Mouse (Mus musculus): ENCODE data around the gene N4bp2l1. TPM values are rescaled to one million over a fixed set of nuclear protein-coding genes. Genes with fewer than 3 reads are reported as not detected.

N4bp2l1 gene
- polyA plus RNA-seq, 1 experiment from 2014 or later, result 3.9 TPM

DNA sequence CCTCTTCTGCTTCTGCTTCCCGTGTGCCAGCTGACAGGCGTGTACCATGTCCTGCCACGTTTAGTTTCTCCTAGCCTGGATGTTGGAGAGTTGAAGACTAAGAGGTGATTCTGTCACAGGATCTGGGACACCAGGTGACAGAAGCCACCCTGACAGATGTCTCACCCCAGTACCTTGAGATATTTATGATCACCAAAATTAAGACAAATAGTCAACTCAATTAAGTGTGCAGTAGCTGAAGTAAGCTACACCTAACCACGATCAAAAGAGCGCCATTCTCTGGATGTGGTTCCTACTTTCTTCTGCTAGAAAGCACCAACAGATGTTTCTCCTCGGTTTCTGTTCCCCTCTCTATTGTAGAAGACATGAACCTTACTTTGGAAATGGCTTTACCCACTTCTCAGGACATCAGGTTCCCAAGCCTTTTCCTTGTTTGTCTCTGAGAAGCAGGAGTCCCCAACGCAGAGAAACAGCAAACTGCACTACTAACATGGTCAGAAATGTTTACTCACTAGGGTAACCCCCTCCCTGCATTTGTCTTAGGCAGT lies 23.7 kb upstream of the N4bp2l1 start:
- no peak for ATAC-seq (ENCODE audit: low FRiP score)
- H3K27ac ChIP-seq (ENCODE audit: low read depth, low read length), result no peak overlapping the region
- no peaks in the 10 kb centered on the region for H3K4me1 ChIP-seq (replicated peaks; ENCODE audit: control insufficient read depth, insufficient read depth, low read length)
- H3K9me3 ChIP-seq (ENCODE audit: control insufficient read depth, low read length), result no peaks in the 10 kb centered on the region
- H3K27me3 ChIP-seq (ENCODE audit: control insufficient read depth, insufficient read depth, low read length), result no peaks in the 10 kb centered on the region
- no peaks in the 10 kb centered on the region for H3K36me3 ChIP-seq (ENCODE audit: control insufficient read depth, insufficient read depth, low read length)
- H3K4me3 ChIP-seq (ENCODE audit: low read depth, low read length), result no peak overlapping the region
- no peak for DNase-seq (ENCODE audit: low spot score)
- 87% methylated on average over 7 of the region's 7 CpGs for WGBS
- H3K4me2 ChIP-seq (replicated peaks; ENCODE audit: low read depth, low read length), result no peak overlapping the region
- no peak overlapping the region for H3K9ac ChIP-seq (ENCODE audit: low read depth, low read length)

DNA sequence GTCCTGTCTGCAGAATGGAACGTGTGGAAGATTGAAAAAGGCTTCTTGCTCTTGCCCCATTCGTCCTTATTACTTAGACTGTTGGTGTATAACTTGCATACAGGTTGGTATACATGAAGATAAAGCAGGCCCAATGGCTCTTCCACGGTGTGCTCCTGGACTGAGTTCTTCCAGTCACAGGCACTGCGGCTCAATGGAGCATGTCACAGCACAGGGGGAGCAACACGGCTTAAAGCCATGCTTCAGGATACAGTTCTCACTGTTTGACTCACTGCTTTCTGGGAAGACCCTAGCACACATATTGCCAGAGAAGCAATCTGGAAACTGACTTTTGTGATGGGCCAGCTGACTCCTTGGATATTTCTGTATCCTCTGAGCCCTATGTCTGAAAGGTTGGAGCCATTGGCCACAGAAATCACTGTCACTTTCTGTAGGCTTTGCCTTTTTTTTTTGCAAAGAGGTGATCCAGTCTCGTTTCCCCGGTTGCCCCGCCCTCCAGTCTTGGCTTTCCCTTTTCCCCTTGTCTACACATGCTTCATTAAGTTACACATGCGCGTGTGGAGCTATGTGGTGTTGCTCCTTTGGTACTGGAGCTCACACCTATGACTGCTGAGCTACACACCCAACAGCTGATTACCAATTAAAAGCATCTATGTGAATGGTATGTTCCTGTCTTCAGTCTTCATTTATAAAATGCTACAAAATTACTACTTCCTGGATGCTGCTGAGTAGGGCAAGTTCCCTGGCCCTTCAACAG lies 21.8 kb upstream of the N4bp2l1 start:
- no peak overlapping the region for H3K27ac ChIP-seq (ENCODE audit: low read depth, low read length)
- no peaks in the 10 kb centered on the region for H3K36me3 ChIP-seq (ENCODE audit: control insufficient read depth, insufficient read depth, low read length)
- ATAC-seq (ENCODE audit: low FRiP score), result no peak
- H3K9me3 ChIP-seq (ENCODE audit: control insufficient read depth, low read length), result no peaks in the 10 kb centered on the region
- no peak overlapping the region for H3K4me3 ChIP-seq (ENCODE audit: low read depth, low read length)
- 93% methylated on average over 10 of the region's 10 CpGs for WGBS
- H3K9ac ChIP-seq (ENCODE audit: low read depth, low read length), result no peak overlapping the region
- DNase-seq (ENCODE audit: low spot score), result no peak
- no peak overlapping the region for H3K4me2 ChIP-seq (replicated peaks; ENCODE audit: low read depth, low read length)
- no peaks in the 10 kb centered on the region for H3K4me1 ChIP-seq (replicated peaks; ENCODE audit: control insufficient read depth, insufficient read depth, low read length)
- no peaks in the 10 kb centered on the region for H3K27me3 ChIP-seq (ENCODE audit: control insufficient read depth, insufficient read depth, low read length)

DNA sequence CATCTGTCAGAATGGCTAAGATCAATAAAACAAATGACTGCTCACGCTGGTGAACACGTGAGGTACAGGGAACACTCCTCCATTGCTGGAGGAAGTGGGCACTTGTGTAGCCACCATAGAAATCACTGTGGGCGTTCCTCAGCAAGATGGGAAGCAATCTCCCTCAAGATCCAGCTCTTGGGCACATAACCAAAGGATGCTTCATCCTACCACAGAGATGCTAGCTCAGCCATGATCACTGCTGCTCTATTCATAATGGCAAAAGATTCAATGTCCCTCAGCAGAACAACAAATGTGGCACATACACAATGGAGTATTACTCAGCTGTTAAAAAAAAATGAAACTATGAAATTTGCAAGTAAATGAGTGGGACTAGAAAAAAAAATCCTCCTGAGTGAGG lies 19.7 kb upstream of the N4bp2l1 start:
- Histone ChIP-seq H3K9me3 (ENCODE audit: control insufficient read depth, low read length) (no peaks in the 10 kb centered on the region), H3K4me1 (replicated peaks; ENCODE audit: control insufficient read depth, insufficient read depth, low read length) (no peaks in the 10 kb centered on the region), H3K27me3 (ENCODE audit: control insufficient read depth, insufficient read depth, low read length) (no peaks in the 10 kb centered on the region), H3K4me3 (ENCODE audit: low read depth, low read length) (no peak overlapping the region), H3K9ac (ENCODE audit: low read depth, low read length) (no peak overlapping the region), H3K36me3 (ENCODE audit: control insufficient read depth, insufficient read depth, low read length) (no peaks in the 10 kb centered on the region), H3K27ac (ENCODE audit: low read depth, low read length) (no peak overlapping the region), H3K4me2 (replicated peaks; ENCODE audit: low read depth, low read length) (no peak overlapping the region)
- 83% methylated on average over 3 of the region's 3 CpGs for WGBS
- DNase-seq (ENCODE audit: low spot score), result no peak
- no peak for ATAC-seq (ENCODE audit: low FRiP score)

DNA sequence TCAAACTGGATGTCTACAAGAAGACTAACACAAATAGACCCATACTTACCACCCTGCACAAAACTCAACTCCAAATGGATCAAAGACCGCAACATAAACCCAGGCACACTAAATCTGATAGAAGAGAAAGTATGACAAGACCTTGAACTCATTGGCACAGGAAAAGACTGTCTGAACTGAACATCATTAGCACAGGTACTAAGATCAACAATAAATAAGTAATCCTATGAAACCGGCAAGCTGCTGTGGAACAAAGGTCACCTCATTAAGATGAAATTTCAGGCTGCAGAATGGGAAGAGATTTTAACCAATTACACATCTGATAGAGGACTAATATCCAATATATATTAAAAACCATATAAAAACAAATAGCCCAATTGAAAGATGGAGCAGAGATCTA lies 19.2 kb upstream of the N4bp2l1 start:
- Histone ChIP-seq H3K9me3 (ENCODE audit: control insufficient read depth, low read length) (no peaks in the 10 kb centered on the region), H3K4me1 (replicated peaks; ENCODE audit: control insufficient read depth, insufficient read depth, low read length) (no peaks in the 10 kb centered on the region), H3K4me2 (replicated peaks; ENCODE audit: low read depth, low read length) (no peak overlapping the region), H3K9ac (ENCODE audit: low read depth, low read length) (no peak overlapping the region), H3K36me3 (ENCODE audit: control insufficient read depth, insufficient read depth, low read length) (no peaks in the 10 kb centered on the region), H3K27me3 (ENCODE audit: control insufficient read depth, insufficient read depth, low read length) (no peaks in the 10 kb centered on the region), H3K27ac (ENCODE audit: low read depth, low read length) (no peak overlapping the region), H3K4me3 (ENCODE audit: low read depth, low read length) (no peak overlapping the region)
- 95% methylated on average over 2 of the region's 2 CpGs for WGBS
- DNase-seq (ENCODE audit: low spot score) (no peak), ATAC-seq (ENCODE audit: low FRiP score) (no peak)

DNA sequence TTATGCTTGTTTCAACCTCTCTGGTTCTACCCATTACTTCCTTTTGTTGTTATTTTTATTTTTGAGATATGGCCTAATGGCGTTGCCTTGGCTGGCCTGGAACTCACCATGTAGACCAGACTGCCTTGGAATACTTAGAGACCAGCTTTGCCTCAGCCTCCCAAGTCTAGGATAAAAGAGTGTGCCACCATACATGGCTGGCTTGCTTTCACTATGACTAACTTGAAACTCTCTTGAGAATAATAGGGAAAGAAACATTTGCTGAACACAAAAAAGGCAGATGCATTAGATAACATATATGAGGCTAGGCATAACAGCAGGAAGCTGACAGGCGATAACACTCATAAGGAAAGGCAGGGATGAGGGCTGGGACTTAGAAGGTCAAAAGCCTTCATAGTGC lies 17.1 kb upstream of the N4bp2l1 start:
- Histone ChIP-seq H3K9ac (ENCODE audit: low read depth, low read length) (no peak overlapping the region), H3K4me2 (replicated peaks; ENCODE audit: low read depth, low read length) (no peak overlapping the region), H3K27ac (ENCODE audit: low read depth, low read length) (no peak overlapping the region), H3K27me3 (ENCODE audit: control insufficient read depth, insufficient read depth, low read length) (no peaks in the 10 kb centered on the region), H3K9me3 (ENCODE audit: control insufficient read depth, low read length) (no peaks in the 10 kb centered on the region), H3K4me3 (ENCODE audit: low read depth, low read length) (no peak overlapping the region), H3K36me3 (ENCODE audit: control insufficient read depth, insufficient read depth, low read length) (no peaks in the 10 kb centered on the region), H3K4me1 (replicated peaks; ENCODE audit: control insufficient read depth, insufficient read depth, low read length) (no peaks in the 10 kb centered on the region)
- ATAC-seq (ENCODE audit: low FRiP score) (no peak), DNase-seq (ENCODE audit: low spot score) (no peak)
- WGBS, result 92% methylated on average over 2 of the region's 2 CpGs

DNA sequence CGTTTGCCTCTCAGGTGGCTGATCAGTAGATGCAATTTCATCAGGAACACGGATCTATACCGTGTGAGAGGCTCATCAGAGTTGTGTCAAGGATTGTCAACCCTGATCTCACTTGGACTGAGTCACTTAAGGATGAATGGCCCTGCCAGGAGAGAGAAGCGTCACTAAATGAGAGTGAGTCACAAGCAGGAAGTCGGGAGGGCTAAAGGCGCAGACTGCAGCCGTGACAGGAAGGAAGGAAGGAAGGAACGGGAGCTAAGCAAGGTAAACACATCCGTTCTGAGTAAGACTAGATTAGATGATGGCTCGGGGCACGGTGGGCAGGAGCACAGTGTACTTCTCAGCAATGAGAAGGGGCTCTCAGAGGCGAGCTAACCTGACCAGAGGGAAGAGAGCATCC lies 14.7 kb upstream of the N4bp2l1 start:
- H3K27me3 ChIP-seq (ENCODE audit: control insufficient read depth, insufficient read depth, low read length), result no peaks in the 10 kb centered on the region
- 80% methylated on average over 12 of the region's 12 CpGs for WGBS
- ATAC-seq (ENCODE audit: low FRiP score) (no peak), DNase-seq (ENCODE audit: low spot score) (no peak)
- H3K36me3 ChIP-seq (ENCODE audit: control insufficient read depth, insufficient read depth, low read length), result no peaks in the 10 kb centered on the region
- no peaks in the 10 kb centered on the region for H3K4me1 ChIP-seq (replicated peaks; ENCODE audit: control insufficient read depth, insufficient read depth, low read length)
- no peak overlapping the region for H3K27ac ChIP-seq (ENCODE audit: low read depth, low read length)
- no peaks in the 10 kb centered on the region for H3K9me3 ChIP-seq (ENCODE audit: control insufficient read depth, low read length)
- H3K9ac ChIP-seq (ENCODE audit: low read depth, low read length), result no peak overlapping the region
- no peak overlapping the region for H3K4me3 ChIP-seq (ENCODE audit: low read depth, low read length)
- H3K4me2 ChIP-seq (replicated peaks; ENCODE audit: low read depth, low read length), result no peak overlapping the region

DNA sequence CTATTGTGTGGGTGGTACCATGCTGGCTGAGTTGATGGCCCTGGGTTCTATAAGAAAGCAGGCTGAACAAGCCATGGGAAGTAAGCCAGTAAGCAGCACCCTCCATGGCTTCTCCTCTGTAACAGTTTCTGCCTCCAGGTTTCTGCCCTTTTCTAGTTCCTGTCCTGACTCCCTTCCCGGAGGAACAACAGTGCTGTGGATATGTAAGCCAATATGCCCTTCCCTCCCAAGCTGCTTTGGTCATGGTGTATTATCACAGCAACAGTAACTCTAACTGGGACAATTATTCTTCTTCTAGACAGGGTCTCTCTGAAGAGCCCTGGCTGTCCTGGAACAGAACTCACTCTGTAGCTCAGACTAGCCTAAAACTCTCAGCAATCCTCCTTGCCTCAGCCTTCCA lies 14.1 kb upstream of the N4bp2l1 start:
- Histone ChIP-seq H3K27ac (ENCODE audit: low read depth, low read length) (no peak overlapping the region), H3K4me2 (replicated peaks; ENCODE audit: low read depth, low read length) (no peak overlapping the region), H3K4me1 (replicated peaks; ENCODE audit: control insufficient read depth, insufficient read depth, low read length) (no peaks in the 10 kb centered on the region), H3K4me3 (ENCODE audit: low read depth, low read length) (no peak overlapping the region), H3K9ac (ENCODE audit: low read depth, low read length) (no peak overlapping the region), H3K36me3 (ENCODE audit: control insufficient read depth, insufficient read depth, low read length) (no peaks in the 10 kb centered on the region), H3K9me3 (ENCODE audit: control insufficient read depth, low read length) (no peaks in the 10 kb centered on the region), H3K27me3 (ENCODE audit: control insufficient read depth, insufficient read depth, low read length) (no peaks in the 10 kb centered on the region)
- DNase-seq (ENCODE audit: low spot score), result no peak
- ATAC-seq (ENCODE audit: low FRiP score), result no peak
- 80% methylated on average over 1 of the region's 1 CpGs for WGBS

DNA sequence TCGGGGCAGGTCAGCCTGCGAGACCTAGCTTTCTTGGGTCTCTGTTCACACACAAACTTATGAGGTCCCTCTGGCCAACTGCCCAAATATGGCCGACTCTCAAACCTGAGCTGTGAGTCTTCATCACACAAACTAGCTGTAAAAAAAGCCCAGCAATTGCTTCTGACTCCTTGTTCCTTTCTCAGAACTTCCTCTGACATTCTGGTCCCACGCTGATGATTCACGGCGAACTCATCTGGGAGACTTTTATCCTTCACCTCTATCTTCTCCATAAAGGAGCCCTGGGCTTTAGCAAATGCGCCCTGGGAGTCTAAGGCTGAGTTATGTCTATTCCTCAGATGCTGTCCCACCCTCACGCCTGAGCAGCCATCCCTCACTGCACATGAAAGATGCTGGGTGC lies 10.6 kb upstream of the N4bp2l1 start:
- Histone ChIP-seq H3K36me3 (ENCODE audit: control insufficient read depth, insufficient read depth, low read length) (no peaks in the 10 kb centered on the region), H3K27me3 (ENCODE audit: control insufficient read depth, insufficient read depth, low read length) (no peaks in the 10 kb centered on the region), H3K4me3 (ENCODE audit: low read depth, low read length) (no peak overlapping the region), H3K4me1 (replicated peaks; ENCODE audit: control insufficient read depth, insufficient read depth, low read length) (no peaks in the 10 kb centered on the region), H3K9me3 (ENCODE audit: control insufficient read depth, low read length) (no peaks in the 10 kb centered on the region), H3K9ac (ENCODE audit: low read depth, low read length) (no peak overlapping the region), H3K27ac (ENCODE audit: low read depth, low read length) (no peak overlapping the region), H3K4me2 (replicated peaks; ENCODE audit: low read depth, low read length) (no peak overlapping the region)
- WGBS, result 91% methylated on average over 8 of the region's 8 CpGs
- DNase-seq (ENCODE audit: low spot score) (no peak), ATAC-seq (ENCODE audit: low FRiP score) (no peak)

DNA sequence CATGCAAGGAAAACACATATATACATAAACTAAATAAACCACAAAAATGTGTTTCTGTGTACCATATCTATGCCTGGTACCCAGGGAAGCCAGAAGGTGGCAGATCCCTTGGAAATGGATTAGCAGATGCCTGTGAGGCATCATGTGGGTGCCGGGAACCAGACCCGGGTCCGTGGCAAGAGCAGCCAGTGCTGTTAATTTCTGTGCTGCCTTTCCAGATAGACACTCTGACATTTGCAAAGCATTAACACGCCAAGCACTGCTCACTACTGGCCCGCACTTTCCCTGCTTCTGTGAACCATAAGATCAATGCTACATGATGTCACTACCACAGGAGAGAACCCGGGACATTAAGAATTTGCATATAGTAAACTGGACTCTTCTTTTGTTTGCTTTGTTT lies 9.1 kb upstream of the N4bp2l1 start:
- 95% methylated on average over 6 of the region's 6 CpGs for WGBS
- no peak overlapping the region for H3K27ac ChIP-seq (ENCODE audit: low read depth, low read length)
- no peak overlapping the region for H3K9ac ChIP-seq (ENCODE audit: low read depth, low read length)
- H3K9me3 ChIP-seq (ENCODE audit: control insufficient read depth, low read length), result no peaks in the 10 kb centered on the region
- no peak for ATAC-seq (ENCODE audit: low FRiP score)
- H3K4me2 ChIP-seq (replicated peaks; ENCODE audit: low read depth, low read length), result no peak overlapping the region
- H3K4me1 ChIP-seq (replicated peaks; ENCODE audit: control insufficient read depth, insufficient read depth, low read length), result no peaks in the 10 kb centered on the region
- H3K4me3 ChIP-seq (ENCODE audit: low read depth, low read length), result no peak overlapping the region
- no peaks in the 10 kb centered on the region for H3K27me3 ChIP-seq (ENCODE audit: control insufficient read depth, insufficient read depth, low read length)
- no peak for DNase-seq (ENCODE audit: low spot score)
- no peaks in the 10 kb centered on the region for H3K36me3 ChIP-seq (ENCODE audit: control insufficient read depth, insufficient read depth, low read length)

All from hindbrain, embryonic 11.5 days (tissue).